Mouse (Mus musculus) stomach, embryonic 14.5 days (tissue): ENCODE data around the gene St3gal3. TPM values are rescaled to one million over a fixed set of nuclear protein-coding genes. Genes with fewer than 3 reads are reported as not detected.

Experiments used
- ATAC-seq: fragments of 200-750 bp; cut with Nextera tagmentation; 2 replicates; pipeline ENCODE4 v1.8.0; 2017; ENCODE audit warnings: low read depth, moderate TSS enrichment; ENCODE audit not compliant: insufficient number of reproducible peaks, insufficient read depth, low FRiP score
- H3K27ac ChIP-seq: fragments of 300-500 bp; sonication (generic); 2 replicates; pipeline ENCODE4 v1.5.1; 2014; ENCODE audit warnings: mild to moderate bottlenecking, low read length, moderate library complexity, mixed read lengths
- H3K27me3 ChIP-seq: fragments of 300-500 bp; sonication (generic); 2 replicates; pipeline ENCODE4 v1.6.1; 2014; ENCODE audit warnings: low read length, control low read depth, mixed read lengths; ENCODE audit not compliant: control insufficient read depth, insufficient read depth
- H3K36me3 ChIP-seq: fragments of 300-500 bp; sonication (generic); 2 replicates; pipeline ENCODE4 v1.6.1; 2014; ENCODE audit warnings: mild to moderate bottlenecking, control low read depth, low read length, moderate library complexity, mixed read lengths; ENCODE audit not compliant: control insufficient read depth, insufficient read depth
- H3K4me1 ChIP-seq: fragments of 300-500 bp; sonication (generic); 2 replicates; pipeline ENCODE4 v1.6.1; 2014; ENCODE audit warnings: low read length, control low read depth, mixed read lengths; ENCODE audit not compliant: control insufficient read depth, insufficient read depth
- H3K4me2 ChIP-seq: fragments of 300-500 bp; sonication (generic); replicated peaks from 2 replicates; pipeline ENCODE4 v1.6.1; 2014; ENCODE audit warnings: low read depth, low read length, control low read depth
- H3K4me3 ChIP-seq: fragments of 300-500 bp; sonication (generic); 2 replicates; pipeline ENCODE4 v1.5.1; 2014; ENCODE audit warnings: low read depth, low read length, control low read depth
- H3K9ac ChIP-seq: fragments of 300-500 bp; sonication (generic); replicated peaks from 2 replicates; pipeline ENCODE4 v1.6.1; 2014; ENCODE audit warnings: low read depth, mild to moderate bottlenecking, control low read depth, low read length, moderate library complexity, mixed read lengths
- H3K9me3 ChIP-seq: fragments of 300-500 bp; sonication (generic); 2 replicates; pipeline ENCODE4 v1.6.1; 2016; ENCODE audit warnings: low read depth, low read length, control low read depth; ENCODE audit not compliant: control insufficient read depth
- whole genome bisulfite sequencing: fragments of 180-500 bp; shearing (Covaris S2); extraction: QIAGEN DNeasy Blood & Tissue Kit; methylation state at CpG from one replicate; pipeline ENCODE4 v1.1.7; 2014; 5-methylcytosine and 5-hydroxymethylcytosine counted together
- polyA plus RNA-seq: library from polyadenylated mRNA; unstranded; fragments of >200 nt; fragmentation: Nextera tagmentation; extraction: Ambion mirVana; gene quantifications from 2 replicates; pipeline ENCODE4 v1.2.1, GENCODE M21; 2014

St3gal3 gene
- polyA plus RNA-seq, 1 experiment from 2014 or later, result 6.1 TPM

GRCm38 (mm10) chr4:118061809-118062463 is 72.8 kb downstream of the St3gal3 start:
- ATAC-seq, result no peak
- Histone ChIP-seq H3K9ac (no peak overlapping the region), H3K4me1 (peaks cover 28% of the 10 kb centered on the region), H3K36me3 (no peaks in the 10 kb centered on the region), H3K4me2 (no peak overlapping the region), H3K27me3 (no peaks in the 10 kb centered on the region), H3K9me3 (no peaks in the 10 kb centered on the region), H3K4me3 (no peak overlapping the region), H3K27ac (peak overlapping the region; percentile 59; the same call in 1 of the 2 replicates)
- WGBS, result 47% methylated on average over 9 of the region's 9 CpGs

GRCm38 (mm10) chr4:118060915-118061530 is 73.7 kb downstream of the St3gal3 start:
- Histone ChIP-seq H3K9ac (no peak overlapping the region), H3K4me2 (no peak overlapping the region), H3K36me3 (no peaks in the 10 kb centered on the region), H3K4me1 (peaks cover 28% of the 10 kb centered on the region), H3K27ac (peak overlapping the region; percentile 59; the same call in 1 of the 2 replicates), H3K4me3 (no peak overlapping the region), H3K27me3 (no peaks in the 10 kb centered on the region), H3K9me3 (no peaks in the 10 kb centered on the region)
- ATAC-seq, result no peak
- WGBS, result 84% methylated on average over 13 of the region's 13 CpGs

GRCm38 (mm10) chr4:118059816-118060475 is 74.8 kb downstream of the St3gal3 start:
- H3K4me3 ChIP-seq, result no peak overlapping the region
- ATAC-seq, result no peak
- no peaks in the 10 kb centered on the region for H3K9me3 ChIP-seq
- H3K9ac ChIP-seq, result no peak overlapping the region
- H3K27me3 ChIP-seq, result no peaks in the 10 kb centered on the region
- H3K27ac ChIP-seq, result no peak overlapping the region
- H3K4me1 ChIP-seq, result peaks cover 30% of the 10 kb centered on the region
- H3K4me2 ChIP-seq, result no peak overlapping the region
- WGBS, result 66% methylated on average over 11 of the region's 11 CpGs
- no peaks in the 10 kb centered on the region for H3K36me3 ChIP-seq

GRCm38 (mm10) chr4:118058116-118058677 is 76.5 kb downstream of the St3gal3 start:
- Histone ChIP-seq H3K9ac (no peak overlapping the region), H3K36me3 (no peaks in the 10 kb centered on the region), H3K4me1 (peaks cover 39% of the 10 kb centered on the region), H3K4me3 (no peak overlapping the region), H3K27me3 (no peaks in the 10 kb centered on the region), H3K27ac (peak overlapping the region; percentile 90), H3K9me3 (no peaks in the 10 kb centered on the region), H3K4me2 (no peak overlapping the region)
- ATAC-seq, result peak; percentile 51; the same call in 1 of the 2 replicates
- 43% methylated on average over 12 of the region's 12 CpGs for WGBS

- Histone ChIP-seq H3K4me3 (no peak overlapping the region), H3K9me3 (no peaks in the 10 kb centered on the region), H3K36me3 (no peaks in the 10 kb centered on the region), H3K4me2 (no peak overlapping the region), H3K4me1 (peaks cover 39% of the 10 kb centered on the region), H3K9ac (no peak overlapping the region), H3K27me3 (no peaks in the 10 kb centered on the region), H3K27ac (peak overlapping the region; percentile 90; the same call in 1 of the 2 replicates)
- WGBS, result 54% methylated on average over 2 of the region's 2 CpGs
- ATAC-seq, result no peak
Observed at GRCm38 (mm10) chr4:118057076-118057475, 77.6 kb downstream of the St3gal3 start.

GRCm38 (mm10) chr4:118054615-118055014 is 80.1 kb downstream of the St3gal3 start:
- no peak overlapping the region for H3K4me2 ChIP-seq
- H3K36me3 ChIP-seq, result no peaks in the 10 kb centered on the region
- no peak overlapping the region for H3K4me3 ChIP-seq
- no peaks in the 10 kb centered on the region for H3K9me3 ChIP-seq
- no peak for ATAC-seq
- no peak overlapping the region for H3K9ac ChIP-seq
- H3K27me3 ChIP-seq, result no peaks in the 10 kb centered on the region
- H3K4me1 ChIP-seq, result peaks cover 31% of the 10 kb centered on the region
- no peak overlapping the region for H3K27ac ChIP-seq
- WGBS, result 55% methylated on average over 8 of the region's 8 CpGs

GRCm38 (mm10) chr4:118053904-118054303 is 80.8 kb downstream of the St3gal3 start:
- peaks cover 32% of the 10 kb centered on the region for H3K4me1 ChIP-seq
- H3K27me3 ChIP-seq, result no peaks in the 10 kb centered on the region
- no peaks in the 10 kb centered on the region for H3K9me3 ChIP-seq
- no peaks in the 10 kb centered on the region for H3K36me3 ChIP-seq
- no peak overlapping the region for H3K4me3 ChIP-seq
- WGBS, result 76% methylated on average over 6 of the region's 6 CpGs
- ATAC-seq, result no peak
- H3K9ac ChIP-seq, result no peak overlapping the region
- H3K27ac ChIP-seq, result no peak overlapping the region
- no peak overlapping the region for H3K4me2 ChIP-seq

GRCm38 (mm10) chr4:118049606-118050302 is 85.0 kb downstream of the St3gal3 start:
- Histone ChIP-seq H3K4me1 (peaks cover 22% of the 10 kb centered on the region), H3K36me3 (no peaks in the 10 kb centered on the region), H3K27me3 (no peaks in the 10 kb centered on the region), H3K27ac (peak overlapping the region; percentile 79), H3K4me3 (no peak overlapping the region), H3K9me3 (no peaks in the 10 kb centered on the region), H3K4me2 (no peak overlapping the region), H3K9ac (no peak overlapping the region)
- 37% methylated on average over 12 of the region's 12 CpGs for WGBS
- peak; percentile 80 for ATAC-seq
